Mouse (Mus musculus): ENCODE results near the gene Ikbke.

GRCm38 (mm10) chr1:131245926-131246325 lies 33.5 kb downstream of the Ikbke start:
- peak; percentile 59 for TF ChIP-seq CTCF (IDR thresholded peaks at IDR 0.05; ENCODE audit: low read depth)
- TF ChIP-seq EP300 (IDR thresholded peaks at IDR 0.05; ENCODE audit: low read depth), result no peak
